Mouse (Mus musculus) spleen, adult 2 months (tissue): ENCODE data around the gene Ptprn2.

ENCODE experiments used
- CTCF ChIP-seq: fragments of 200-500 bp; IDR thresholded peaks from 2 replicates; pipeline ENCODE4 v1.5.1; 2011; ENCODE audit warnings: mild to moderate bottlenecking, inconsistent platforms; ENCODE audit not compliant: insufficient read depth, insufficient read length, insufficient replicate concordance; ENCODE audit errors: extremely low read depth
- POLR2A ChIP-seq: fragments of 200-500 bp; IDR thresholded peaks from 2 replicates; pipeline ENCODE4 v1.6.1; 2011; ENCODE audit warnings: low read depth, low read length, inconsistent platforms

- TF ChIP-seq POLR2A (no peak), CTCF (no peak)
Observed at GRCm38 (mm10) chr12:116488836-116489235, 3.3 kb downstream of the Ptprn2 start.
